Mouse (Mus musculus) monocyte, adult 5-6 weeks (primary cell): ENCODE results near the gene Plcd1. TPM values are rescaled to one million over a fixed set of nuclear protein-coding genes. Genes with fewer than 3 reads are reported as not detected.

Experiments used
- ATAC-seq: fragments of 153-309, 156-312 bp; replicated peaks from 2 replicates; pipeline ENCODE4 v1.8.0; 2017; ENCODE audit warnings: mild to moderate bottlenecking; ENCODE audit not compliant: low TSS enrichment, insufficient number of reproducible peaks, severe bottlenecking, poor library complexity, low FRiP score
- total RNA-seq: library from RNA; stranded (forward); fragments of 200-1000, 200-491, 200-594 nt; gene quantifications from 3 replicates; pipeline ENCODE4 v1.2.3, GENCODE M21; 2017

Gene Plcd1
- total RNA-seq, result 0.10 TPM in 1 of 3 replicates, not detected in the others

GRCm38 (mm10) chr9:119093419-119094295 lies at the start of gene Plcd1:
TSS of gene Plcd1 (minus strand) at chr9:119093502.
- no peak for ATAC-seq

- no peak for ATAC-seq
Measured at GRCm38 (mm10) chr9:119142066-119142465, 48.8 kb upstream of the Plcd1 start.

- no peak for ATAC-seq
Measured at GRCm38 (mm10) chr9:119138836-119139235, 45.5 kb upstream of the Plcd1 start.

GRCm38 (mm10) chr9:119130692-119131091 lies 37.4 kb upstream of the Plcd1 start:
- no peak for ATAC-seq

- no peak for ATAC-seq
Measured at GRCm38 (mm10) chr9:119128436-119129181, 35.3 kb upstream of the Plcd1 start.

- no peak for ATAC-seq
Measured at GRCm38 (mm10) chr9:119122596-119123369, 29.5 kb upstream of the Plcd1 start.

- no peak for ATAC-seq
Measured at GRCm38 (mm10) chr9:119120168-119120560, 26.9 kb upstream of the Plcd1 start.

- no peak for ATAC-seq
Measured at GRCm38 (mm10) chr9:119119409-119120167, 26.3 kb upstream of the Plcd1 start.

GRCm38 (mm10) chr9:119114911-119115310 lies 21.6 kb upstream of the Plcd1 start:
- no peak for ATAC-seq

- no peak for ATAC-seq
Measured at GRCm38 (mm10) chr9:119110640-119111039, 17.3 kb upstream of the Plcd1 start.

GRCm38 (mm10) chr9:119109685-119110353 lies 16.5 kb upstream of the Plcd1 start:
- no peak for ATAC-seq

- no peak for ATAC-seq
Measured at GRCm38 (mm10) chr9:119107566-119107965, 14.3 kb upstream of the Plcd1 start.

- ATAC-seq, result no peak
Measured at GRCm38 (mm10) chr9:119102783-119103113, 9.4 kb upstream of the Plcd1 start.

GRCm38 (mm10) chr9:119101992-119102782 lies 8.9 kb upstream of the Plcd1 start, which contains the start of gene Dlec1:
TSS of gene Dlec1 (plus strand) at chr9:119102478.
- peak; percentile 82 for ATAC-seq

- ATAC-seq, result no peak
Measured at GRCm38 (mm10) chr9:119100177-119100898, 7.0 kb upstream of the Plcd1 start.

GRCm38 (mm10) chr9:119094462-119095109 lies 1.3 kb upstream of the Plcd1 start:
- ATAC-seq, result no peak
